Comparison of ENCODE assay signal across 21 mouse cellular contexts in genomic region chr8:61725306-61726017, GRCm38 (mm10).
DNase-seq lines count a peak whose midpoint lies in the region; ATAC-seq lines count a peak whose summit lies in the region.
"Had no signal": no experiment of that assay in that cellular context is flagged by ENCODE, and none has a peak within 500 bp of the region (broad histone marks: within the 10 kb centered on the region; RNA-seq: fewer than 3 reads in every experiment).

No protein-coding gene starts in this region.

- ATAC-seq in forebrain, embryonic 12.5 days (ENCODE audit: low FRiP score): no peak
- ATAC-seq in forebrain, embryonic 11.5 days (replicated peaks; ENCODE audit: low FRiP score): no peak
- ATAC-seq in kidney, embryonic 15.5 days (replicated peaks; ENCODE audit: low FRiP score): peak; percentile 78
- ATAC-seq in lung, embryonic 15.5 days (ENCODE audit: borderline replicate concordance, extremely low read depth, low FRiP score, low TSS enrichment): peak; percentile 74
- ATAC-seq: CD4-positive, CD25-positive, alpha-beta regulatory T cell, adult 4 months; forebrain, embryonic 13.5 days; forebrain, postnatal 0 days had no signal

- 0 out of 2 replicates have a peak overlapping the region, but pooled peaks have one; percentile 32 for H3K27ac ChIP-seq in forebrain, embryonic 12.5 days
- H3K27ac ChIP-seq in forebrain, embryonic 11.5 days (ENCODE audit: low read depth, low read length): no peak overlapping the region
- H3K27ac ChIP-seq in kidney, embryonic 15.5 days: peak overlapping the region; percentile 57
- H3K27ac ChIP-seq in lung, embryonic 15.5 days: peak overlapping the region; percentile 20; the same call in 1 of the 2 replicates
- H3K27ac ChIP-seq: embryonic facial prominence, embryonic 12.5 days; forebrain, embryonic 13.5 days; heart, embryonic 13.5 days had no signal

- 0 out of 2 replicates have a peak, but pooled peaks cover 1% of the 10 kb centered on the region for H3K36me3 ChIP-seq in forebrain, embryonic 12.5 days (replicated peaks)
- H3K36me3 ChIP-seq in forebrain, embryonic 11.5 days (ENCODE audit: control insufficient read depth, insufficient read depth, low read length): no peaks in the 10 kb centered on the region
- no peaks in the 10 kb centered on the region for H3K36me3 ChIP-seq in kidney, embryonic 15.5 days
- no peaks in the 10 kb centered on the region for H3K36me3 ChIP-seq in lung, embryonic 15.5 days
- H3K36me3 ChIP-seq: G1E had no signal

- no peaks in the 10 kb centered on the region for H3K9me3 ChIP-seq in forebrain, embryonic 12.5 days
- no peaks in the 10 kb centered on the region for H3K9me3 ChIP-seq in forebrain, embryonic 11.5 days (ENCODE audit: control insufficient read depth, low read length)
- no peaks in the 10 kb centered on the region for H3K9me3 ChIP-seq in kidney, embryonic 15.5 days (replicated peaks)
- no peaks in the 10 kb centered on the region for H3K9me3 ChIP-seq in lung, embryonic 15.5 days
- H3K9me3 ChIP-seq: embryonic facial prominence, embryonic 12.5 days; forebrain, embryonic 13.5 days; G1E; heart, embryonic 13.5 days had no signal

- no peaks in the 10 kb centered on the region for H3K27me3 ChIP-seq in forebrain, embryonic 12.5 days
- no peaks in the 10 kb centered on the region for H3K27me3 ChIP-seq in forebrain, embryonic 11.5 days (ENCODE audit: control insufficient read depth, insufficient read depth, low read length)
- 0 out of 2 replicates have a peak, but pooled peaks cover 3% of the 10 kb centered on the region for H3K27me3 ChIP-seq in kidney, embryonic 15.5 days
- H3K27me3 ChIP-seq in lung, embryonic 15.5 days: no peaks in the 10 kb centered on the region
- H3K27me3 ChIP-seq: embryonic facial prominence, embryonic 12.5 days; forebrain, embryonic 13.5 days; heart, embryonic 13.5 days had no signal

- 89% methylated on average over 8 of the region's 8 CpGs for WGBS in forebrain, embryonic 12.5 days
- WGBS in forebrain, embryonic 11.5 days: 90% methylated on average over 8 of the region's 8 CpGs
- WGBS in kidney, embryonic 15.5 days: 31% methylated on average over 8 of the region's 8 CpGs
- 29% methylated on average over 8 of the region's 8 CpGs for WGBS in lung, embryonic 15.5 days

- no peak overlapping the region for H3K4me2 ChIP-seq in forebrain, embryonic 12.5 days
- no peak overlapping the region for H3K4me2 ChIP-seq in forebrain, embryonic 11.5 days (ENCODE audit: low read depth, low read length, severe bottlenecking)
- H3K4me2 ChIP-seq in kidney, embryonic 15.5 days: no peak overlapping the region
- no peak overlapping the region for H3K4me2 ChIP-seq in lung, embryonic 15.5 days
- H3K4me2 ChIP-seq: embryonic facial prominence, embryonic 12.5 days; forebrain, embryonic 13.5 days; heart, embryonic 13.5 days had no signal

- H3K4me3 ChIP-seq in forebrain, embryonic 12.5 days (replicated peaks): no peak overlapping the region
- no peak overlapping the region for H3K4me3 ChIP-seq in forebrain, embryonic 11.5 days (ENCODE audit: low read depth, low read length)
- no peak overlapping the region for H3K4me3 ChIP-seq in kidney, embryonic 15.5 days (replicated peaks)
- no peak overlapping the region for H3K4me3 ChIP-seq in lung, embryonic 15.5 days
- H3K4me3 ChIP-seq: embryonic facial prominence, embryonic 12.5 days; forebrain, embryonic 13.5 days; heart, embryonic 13.5 days had no signal

- DNase-seq in forebrain, embryonic 11.5 days (ENCODE audit: low spot score): no peak
- DNase-seq in kidney, adult 11 months: no peak
- no peak for DNase-seq in lung, adult 18-20 months
- peak; percentile 8 for DNase-seq in NIH3T3 (ENCODE audit: low read depth)
- no peak for DNase-seq in yolk sac, embryonic 10.5 days (ENCODE audit: low spot score)
- DNase-seq: adrenal gland, postnatal 10 days; B cell, adult 2 months; cerebellum, adult 11 months; cerebellum, adult 8-10 months; cerebellum, postnatal 14 days; forebrain, postnatal 0 days; gastrocnemius, postnatal 14 days; heart, postnatal 36 days had no signal

- no peak overlapping the region for H3K9ac ChIP-seq in forebrain, embryonic 12.5 days
- no peak overlapping the region for H3K9ac ChIP-seq in forebrain, embryonic 11.5 days (ENCODE audit: low read length)
- no peak overlapping the region for H3K9ac ChIP-seq in kidney, embryonic 15.5 days
- no peak overlapping the region for H3K9ac ChIP-seq in lung, embryonic 15.5 days
- H3K9ac ChIP-seq: embryonic facial prominence, embryonic 12.5 days; forebrain, embryonic 13.5 days; forebrain, postnatal 0 days; heart, embryonic 13.5 days had no signal

- peaks cover 8% of the 10 kb centered on the region for H3K4me1 ChIP-seq in forebrain, embryonic 12.5 days
- H3K4me1 ChIP-seq in forebrain, embryonic 11.5 days (replicated peaks; ENCODE audit: control insufficient read depth, insufficient read depth, low read length): no peaks in the 10 kb centered on the region
- H3K4me1 ChIP-seq in kidney, embryonic 15.5 days: peaks cover 8% of the 10 kb centered on the region; the same call in 1 of the 2 replicates
- peaks cover 28% of the 10 kb centered on the region for H3K4me1 ChIP-seq in lung, embryonic 15.5 days
- H3K4me1 ChIP-seq: embryonic facial prominence, embryonic 12.5 days; forebrain, embryonic 13.5 days had no signal

Comparison
In these comparisons a context has a peak if more than half of its experiments do, and no peak if none do; other contexts are left out.
1. ATAC-seq: peak in kidney, embryonic 15.5 days (single experiment) and lung, embryonic 15.5 days (single experiment); none in forebrain, embryonic 12.5 days (single experiment) and forebrain, embryonic 11.5 days (single experiment).